Mouse (Mus musculus): ENCODE results near the gene Ltbp1. TPM values are rescaled to one million over a fixed set of nuclear protein-coding genes. Genes with fewer than 3 reads are reported as not detected.
"Not testable (repeated sequence)": the region's sequence is repeated elsewhere in the genome, so short reads cannot be mapped to it uniquely, and the experiment has no call there.

The Ltbp1 gene
- total and polyA plus RNA-seq, 3 experiments, result 2.3 to 6.4 (median 2.5) TPM

DNA sequence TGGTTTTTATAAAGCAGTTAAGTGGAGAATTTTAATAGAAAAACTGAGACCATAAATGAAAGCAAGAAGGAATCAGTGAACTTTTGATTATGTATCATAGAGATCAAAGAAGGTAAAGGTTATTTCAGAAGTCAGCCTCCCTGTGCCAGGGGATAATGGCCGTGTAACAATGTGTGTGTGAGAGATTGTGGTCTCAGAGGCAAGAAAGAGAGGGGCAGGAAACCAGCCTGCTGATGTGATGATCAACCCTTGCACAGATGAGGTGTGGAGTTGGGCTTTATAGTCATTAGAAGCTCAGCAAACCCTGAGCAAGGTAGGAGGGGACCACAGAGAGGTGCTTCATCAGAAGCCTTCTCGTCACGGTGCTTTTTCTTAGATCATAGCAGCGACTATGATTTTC, 128.6 kb downstream of the Ltbp1 start:
- in situ Hi-C loops (cut with MboI; ENCODE audit: low pct_ligation_motif_present, low pct_unique_long_range_greater_than_20kb, low sequenced_read_pairs), result loop anchor here (25.0 kb wide), 2 partner anchors 228 to 403 kb away; no protein-coding TSS in a partner anchor
- H3K9ac ChIP-seq (ENCODE audit: insufficient read depth, low read depth), result no peak overlapping the region
- H3K9me3 ChIP-seq (replicated peaks; ENCODE audit: low read length), result no peaks in the 10 kb centered on the region
- H3K27me3 ChIP-seq (replicated peaks), result no peaks in the 10 kb centered on the region
- peaks cover 0 to 6% of the 10 kb centered on the region in 2 experiments; a peak in 1 of 4 replicates for H3K4me1 ChIP-seq (ENCODE audit: control insufficient read depth in 1 of 2, insufficient read depth in 2 of 2)
- H3K27ac ChIP-seq (ENCODE audit: insufficient read depth, low read depth), result no peak overlapping the region
- H3K4me2 ChIP-seq (ENCODE audit: insufficient read depth, low read depth, poor library complexity, severe bottlenecking), result no peak overlapping the region
- no peak overlapping the region for H3K4me3 ChIP-seq (replicated peaks in 1 of 3; ENCODE audit: low read depth in 2 of 3, low read length in 2 of 3, poor library complexity in 1 of 3)
- no peaks in the 10 kb centered on the region for H3K36me3 ChIP-seq (replicated peaks in 1 of 2; ENCODE audit: control insufficient read depth in 1 of 2, insufficient read depth in 1 of 2, low read length in 1 of 2)
- no peak for TF ChIP-seq MAX (IDR thresholded peaks at IDR 0.05; ENCODE audit: low read length)
- no peak for TF ChIP-seq ZNF384 (IDR thresholded peaks at IDR 0.05; ENCODE audit: low read depth, low read length)
- no peak for TF ChIP-seq EP300 (IDR thresholded peaks at IDR 0.05; ENCODE audit: low read length)
- no peak for TF ChIP-seq NELFE (IDR thresholded peaks at IDR 0.05; ENCODE audit: low read depth, low read length)
- TF ChIP-seq SMC3 (IDR thresholded peaks at IDR 0.05; ENCODE audit: low read depth, low read length), result no peak
- TF ChIP-seq USF2 (conservative IDR thresholded peaks at IDR 0.05; ENCODE audit: low read depth, low read length), result no peak
- no peak for TF ChIP-seq ETS1 (conservative IDR thresholded peaks at IDR 0.05; ENCODE audit: low read depth, low read length)
- TF ChIP-seq PAX5 (IDR thresholded peaks at IDR 0.05; ENCODE audit: low read length), result no peak
- TF ChIP-seq JUN (IDR thresholded peaks at IDR 0.05; ENCODE audit: insufficient read depth, low read depth, low read length), result no peak
- no peak for TF ChIP-seq E2F4 (IDR thresholded peaks at IDR 0.05; ENCODE audit: insufficient replicate concordance, low read depth, low read length)
- H3K79me2 ChIP-seq (replicated peaks; ENCODE audit: control insufficient read depth, extremely low read depth, insufficient read depth, poor library complexity, severe bottlenecking), result no peaks in the 10 kb centered on the region
- no peak for DNase-seq (ENCODE audit: extremely low read depth)
- dilution Hi-C loops (cut with MboI; ENCODE audit: extremely low pct_ligation_motif_present, extremely low pct_unique_long_range_greater_than_20kb, low sequenced_read_pairs), result no loop called here

- H3K79me2 ChIP-seq (replicated peaks; ENCODE audit: control insufficient read depth, extremely low read depth, insufficient read depth, poor library complexity, severe bottlenecking), result no peaks in the 10 kb centered on the region
- no peaks in the 10 kb centered on the region for H3K36me3 ChIP-seq (replicated peaks in 1 of 2; ENCODE audit: control insufficient read depth in 1 of 2, insufficient read depth in 1 of 2, low read length in 1 of 2)
- H3K27me3 ChIP-seq (replicated peaks), result no peaks in the 10 kb centered on the region
- in situ Hi-C loops (cut with MboI; ENCODE audit: low pct_ligation_motif_present, low pct_unique_long_range_greater_than_20kb, low sequenced_read_pairs), result loop anchor here (25.0 kb wide), 2 partner anchors 223 to 398 kb away; no protein-coding TSS in a partner anchor
- H3K9me3 ChIP-seq (replicated peaks; ENCODE audit: low read length), result no peaks in the 10 kb centered on the region
- DNase-seq (ENCODE audit: extremely low read depth), result no peak
- TF ChIP-seq SMC3 (IDR thresholded peaks at IDR 0.05; ENCODE audit: low read depth, low read length) (no peak), GABPA (IDR thresholded peaks at IDR 0.05; ENCODE audit: insufficient replicate concordance, low read depth, low read length) (no peak), EP300 (IDR thresholded peaks at IDR 0.05; ENCODE audit: low read length) (no peak), ZNF384 (IDR thresholded peaks at IDR 0.05; ENCODE audit: low read depth, low read length) (no peak), BHLHE40 (IDR thresholded peaks at IDR 0.05; ENCODE audit: low read depth, low read length) (no peak), CHD2 (IDR thresholded peaks at IDR 0.05; ENCODE audit: low read length) (no peak), ELF1 (IDR thresholded peaks at IDR 0.05; ENCODE audit: low read depth, low read length) (no peak), MYC (IDR thresholded peaks at IDR 0.05; ENCODE audit: low read depth, low read length) (no peak), PAX5 (IDR thresholded peaks at IDR 0.05; ENCODE audit: low read length) (no peak), JUN (IDR thresholded peaks at IDR 0.05; ENCODE audit: insufficient read depth, low read depth, low read length) (no peak), RCOR1 (conservative IDR thresholded peaks at IDR 0.05; ENCODE audit: low read depth, low read length) (no peak), IRF4 (IDR thresholded peaks at IDR 0.05; ENCODE audit: low read depth, low read length) (no peak), CHD1 (IDR thresholded peaks at IDR 0.05; ENCODE audit: low read depth, low read length) (no peak), MAFK (IDR thresholded peaks at IDR 0.05; ENCODE audit: insufficient replicate concordance, low read length) (no peak), MAX (IDR thresholded peaks at IDR 0.05; ENCODE audit: low read length) (no peak), SIN3A (IDR thresholded peaks at IDR 0.05; ENCODE audit: low read length) (no peak)
- H3K4me1 ChIP-seq (ENCODE audit: control insufficient read depth in 1 of 2, insufficient read depth in 2 of 2), result peaks cover 0 to 11% of the 10 kb centered on the region in 2 experiments; a peak in 2 of 4 replicates
- H3K4me2 ChIP-seq (ENCODE audit: insufficient read depth, low read depth, poor library complexity, severe bottlenecking), result no peak overlapping the region
- H3K4me3 ChIP-seq (replicated peaks in 1 of 3; ENCODE audit: low read depth in 2 of 3, low read length in 2 of 3, poor library complexity in 1 of 3), result no peak overlapping the region
- dilution Hi-C loops (cut with MboI; ENCODE audit: extremely low pct_ligation_motif_present, extremely low pct_unique_long_range_greater_than_20kb, low sequenced_read_pairs), result no loop called here
- no peak overlapping the region for H3K9ac ChIP-seq (ENCODE audit: insufficient read depth, low read depth)
- H3K27ac ChIP-seq (ENCODE audit: insufficient read depth, low read depth), result no peak overlapping the region
Observed at GRCm38 (mm10) chr17:75139731-75140130, 134.4 kb downstream of the Ltbp1 start.

DNA sequence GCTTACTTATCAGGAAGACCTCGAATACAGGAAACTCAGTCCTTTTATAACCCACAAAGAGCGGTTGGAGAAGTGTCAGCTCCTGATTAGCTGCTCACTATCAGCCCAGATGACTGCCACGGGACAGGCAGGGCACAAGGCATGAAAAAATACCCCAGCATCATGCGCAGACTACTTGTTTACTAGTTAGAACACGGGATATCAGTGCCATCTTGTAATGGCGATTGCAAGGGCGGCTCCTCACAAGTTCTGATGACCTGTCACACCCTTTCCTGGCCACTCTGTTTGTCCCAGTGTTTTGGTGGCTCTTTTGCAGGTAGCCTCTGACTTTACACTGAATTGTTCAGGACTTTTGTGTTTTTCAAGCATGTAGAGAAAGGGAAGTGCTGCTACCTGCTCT, 137.5 kb downstream of the Ltbp1 start:
- H3K4me2 ChIP-seq (ENCODE audit: insufficient read depth, low read depth, poor library complexity, severe bottlenecking), result not testable (repeated sequence)

More for the DNA sequence above, 137.5 kb downstream of the Ltbp1 start:
- H3K4me3 ChIP-seq (replicated peaks in 1 of 3; ENCODE audit: low read depth in 2 of 3, low read length in 2 of 3, poor library complexity in 1 of 3); H3K9ac ChIP-seq (ENCODE audit: insufficient read depth, low read depth); H3K36me3 ChIP-seq (replicated peaks in 1 of 2; ENCODE audit: control insufficient read depth in 1 of 2, insufficient read depth in 1 of 2, low read length in 1 of 2); H3K79me2 ChIP-seq (replicated peaks; ENCODE audit: control insufficient read depth, extremely low read depth, insufficient read depth, poor library complexity, severe bottlenecking); H3K9me3 ChIP-seq (replicated peaks; ENCODE audit: low read length); H3K27me3 ChIP-seq (replicated peaks); H3K27ac ChIP-seq (ENCODE audit: insufficient read depth, low read depth); DNase-seq (ENCODE audit: extremely low read depth); dilution Hi-C loops (cut with MboI; ENCODE audit: extremely low pct_ligation_motif_present, extremely low pct_unique_long_range_greater_than_20kb, low sequenced_read_pairs): not testable (repeated sequence)
- in situ Hi-C loops (cut with MboI; ENCODE audit: low pct_ligation_motif_present, low pct_unique_long_range_greater_than_20kb, low sequenced_read_pairs), result loop anchor here (25.0 kb wide), 2 partner anchors 219 to 394 kb away; no protein-coding TSS in a partner anchor
- H3K4me1 ChIP-seq (ENCODE audit: control insufficient read depth in 1 of 2, insufficient read depth in 2 of 2), result peaks cover 0 to 11% of the 10 kb centered on the region in 2 experiments; a peak in 2 of 4 replicates

Data from CH12.LX (cell line).